ENCODE assay signal across 13 mouse cellular contexts in the genomic region with DNA sequence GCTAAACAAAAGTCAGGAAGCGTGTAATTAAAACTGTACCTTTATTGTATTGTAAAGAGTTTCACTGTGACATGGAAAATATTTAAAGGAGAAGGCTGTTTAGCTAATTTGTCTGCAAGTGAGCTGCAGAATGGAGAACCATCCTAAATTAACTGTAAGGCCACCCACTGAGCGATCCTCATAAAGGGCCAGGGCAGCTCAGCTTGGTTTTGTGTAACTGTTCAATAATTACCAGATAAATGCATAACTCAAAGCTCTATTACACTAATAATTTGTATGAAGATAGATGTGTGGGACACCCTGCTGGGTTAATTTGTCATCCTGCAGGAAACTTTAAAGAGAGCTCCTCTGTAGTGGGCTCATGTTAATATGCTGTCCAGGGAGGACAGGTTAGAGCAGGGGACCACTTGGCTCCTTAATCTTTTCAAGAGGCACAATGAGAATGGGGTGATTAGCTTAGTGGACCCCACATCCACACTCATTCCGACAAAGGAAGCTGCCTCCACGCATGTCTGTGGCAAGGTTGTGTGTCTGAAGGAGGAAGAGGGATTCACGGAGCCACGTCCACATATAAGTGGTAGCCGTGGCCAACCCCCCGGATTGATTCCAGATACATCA.
A peak's percentile ranks its signal among the peaks of the same experiment; 100 is the strongest.
DNase-seq lines count a peak whose midpoint lies in the region; ATAC-seq lines count a peak whose summit lies in the region.
"Had no signal": no experiment of that assay in that cellular context is flagged by ENCODE, and none has a peak within 500 bp of the region (broad histone marks: within the 10 kb centered on the region; RNA-seq: fewer than 3 reads in every experiment).

No protein-coding gene starts in this region.

- no peaks in the 10 kb centered on the region for H3K27me3 ChIP-seq in midbrain, embryonic 13.5 days
- no peaks in the 10 kb centered on the region for H3K27me3 ChIP-seq in midbrain, embryonic 15.5 days (replicated peaks)
- no peaks in the 10 kb centered on the region for H3K27me3 ChIP-seq in hindbrain, embryonic 14.5 days (ENCODE audit: control insufficient read depth, insufficient read depth, low read length)
- H3K27me3 ChIP-seq in limb, embryonic 13.5 days, result no peaks in the 10 kb centered on the region
- H3K27me3 ChIP-seq: forebrain, embryonic 13.5 days; liver, embryonic 13.5 days had no signal

- H3K27ac ChIP-seq in midbrain, embryonic 13.5 days, result no peak overlapping the region
- H3K27ac ChIP-seq in midbrain, embryonic 15.5 days, result no peak overlapping the region
- no peak overlapping the region for H3K27ac ChIP-seq in hindbrain, embryonic 14.5 days
- H3K27ac ChIP-seq in limb, embryonic 13.5 days, result no peak overlapping the region
- H3K27ac ChIP-seq: forebrain, embryonic 13.5 days; liver, embryonic 13.5 days had no signal

- no peaks in the 10 kb centered on the region for H3K9me3 ChIP-seq in midbrain, embryonic 13.5 days
- no peaks in the 10 kb centered on the region for H3K9me3 ChIP-seq in midbrain, embryonic 15.5 days
- H3K9me3 ChIP-seq in hindbrain, embryonic 14.5 days (ENCODE audit: control insufficient read depth, low read length), result no peaks in the 10 kb centered on the region
- no peaks in the 10 kb centered on the region for H3K9me3 ChIP-seq in limb, embryonic 13.5 days
- H3K9me3 ChIP-seq: forebrain, embryonic 13.5 days; liver, embryonic 13.5 days had no signal

- DNase-seq in hindbrain, embryonic 14.5 days (ENCODE audit: low spot score), result no peak
- DNase-seq in left cerebral cortex, postnatal 36 days (ENCODE audit: low spot score in 2 of 2), result no peak
- DNase-seq in frontal cortex, postnatal 14 days (ENCODE audit: low spot score in 2 of 2), result no peak
- DNase-seq: cerebellum, postnatal 25 days; liver, embryonic 13.5 days; right cerebral cortex, postnatal 4 days; thymus, adult 2 months had no signal

- intact Hi-C loops in left cerebral cortex, postnatal 36 days (cut with DNase I), result no loop called here

- no peaks in the 10 kb centered on the region for H3K36me3 ChIP-seq in midbrain, embryonic 13.5 days
- no peaks in the 10 kb centered on the region for H3K36me3 ChIP-seq in midbrain, embryonic 15.5 days (replicated peaks)
- no peaks in the 10 kb centered on the region for H3K36me3 ChIP-seq in hindbrain, embryonic 14.5 days (replicated peaks; ENCODE audit: control insufficient read depth, insufficient read depth)
- H3K36me3 ChIP-seq in limb, embryonic 13.5 days, result peaks cover 39% of the 10 kb centered on the region
- H3K36me3 ChIP-seq: liver, embryonic 13.5 days had no signal

- no peak overlapping the region for H3K4me3 ChIP-seq in midbrain, embryonic 13.5 days (replicated peaks)
- H3K4me3 ChIP-seq in midbrain, embryonic 15.5 days, result no peak overlapping the region
- no peak overlapping the region for H3K4me3 ChIP-seq in hindbrain, embryonic 14.5 days (replicated peaks; ENCODE audit: low read length)
- H3K4me3 ChIP-seq in limb, embryonic 13.5 days, result no peak overlapping the region
- H3K4me3 ChIP-seq: forebrain, embryonic 13.5 days; liver, embryonic 13.5 days; megakaryocyte, embryonic 14.5 days had no signal

- no peak overlapping the region for H3K4me2 ChIP-seq in midbrain, embryonic 13.5 days (replicated peaks)
- no peak overlapping the region for H3K4me2 ChIP-seq in midbrain, embryonic 15.5 days
- H3K4me2 ChIP-seq in hindbrain, embryonic 14.5 days (replicated peaks), result no peak overlapping the region
- no peak overlapping the region for H3K4me2 ChIP-seq in limb, embryonic 13.5 days (replicated peaks)
- H3K4me2 ChIP-seq: forebrain, embryonic 13.5 days; liver, embryonic 13.5 days had no signal

- no peak overlapping the region for H3K9ac ChIP-seq in midbrain, embryonic 13.5 days (replicated peaks)
- H3K9ac ChIP-seq in midbrain, embryonic 15.5 days, result no peak overlapping the region
- no peak overlapping the region for H3K9ac ChIP-seq in hindbrain, embryonic 14.5 days
- H3K9ac ChIP-seq in limb, embryonic 13.5 days, result no peak overlapping the region
- H3K9ac ChIP-seq: forebrain, embryonic 13.5 days; liver, embryonic 13.5 days had no signal

- peaks cover 17% of the 10 kb centered on the region; the same call in 1 of the 2 replicates for H3K4me1 ChIP-seq in midbrain, embryonic 13.5 days (replicated peaks)
- H3K4me1 ChIP-seq in midbrain, embryonic 15.5 days, result peaks cover 15% of the 10 kb centered on the region; the same call in 1 of the 2 replicates
- H3K4me1 ChIP-seq in hindbrain, embryonic 14.5 days (replicated peaks; ENCODE audit: control insufficient read depth, insufficient read depth, low read length), result peaks cover 17% of the 10 kb centered on the region
- H3K4me1 ChIP-seq in limb, embryonic 13.5 days, result peaks cover 25% of the 10 kb centered on the region
- H3K4me1 ChIP-seq: liver, embryonic 13.5 days; megakaryocyte, embryonic 14.5 days had no signal

- peak; percentile 30; the same call in 1 of the 2 replicates for ATAC-seq in midbrain, embryonic 13.5 days
- ATAC-seq in midbrain, embryonic 15.5 days (replicated peaks), result no peak; the same call in 1 of the 2 replicates
- ATAC-seq in hindbrain, embryonic 14.5 days (ENCODE audit: low FRiP score), result peak; percentile 51
- 0 out of 2 replicates have a peak, but pooled peaks have one; percentile 15 for ATAC-seq in limb, embryonic 13.5 days (ENCODE audit: low FRiP score, low read depth)
- no peak for ATAC-seq in megakaryocyte progenitor cell, adult 5-6 weeks (replicated peaks; ENCODE audit: poor library complexity)
- ATAC-seq: forebrain, embryonic 13.5 days had no signal

- 79% methylated on average over 8 of the region's 8 CpGs for WGBS in midbrain, embryonic 13.5 days
- WGBS in midbrain, embryonic 15.5 days, result 77% methylated on average over 8 of the region's 8 CpGs
- 68% methylated on average over 8 of the region's 8 CpGs for WGBS in hindbrain, embryonic 14.5 days
- 45% methylated on average over 8 of the region's 8 CpGs for WGBS in limb, embryonic 13.5 days

Comparison
In these comparisons a context has a peak if more than half of its experiments do, and no peak if none do; other contexts are left out.
1. ATAC-seq: peak in midbrain, embryonic 13.5 days (single experiment), hindbrain, embryonic 14.5 days (single experiment) and limb, embryonic 13.5 days (single experiment); none in midbrain, embryonic 15.5 days (single experiment) and megakaryocyte progenitor cell, adult 5-6 weeks (single experiment).